Mouse (Mus musculus): ENCODE results near the gene Gm9817. TPM values are rescaled to one million over a fixed set of nuclear protein-coding genes. Genes with fewer than 3 reads are reported as not detected.

The Gm9817 gene
- total RNA-seq, 1 experiment, result 8.5 TPM

GRCm38 (mm10) chr13:45040741-45041140, 37.8 kb upstream of the Gm9817 start:
- TF ChIP-seq ZNF384 (IDR thresholded peaks at IDR 0.05; ENCODE audit: low read depth, low read length) (no peak), HCFC1 (IDR thresholded peaks at IDR 0.05; ENCODE audit: borderline replicate concordance, insufficient read depth, low read length) (no peak), ZC3H11A (IDR thresholded peaks at IDR 0.05; ENCODE audit: borderline replicate concordance, low read depth, low read length) (no peak), CHD2 (IDR thresholded peaks at IDR 0.05; ENCODE audit: low read depth, low read length) (no peak), MAFK (IDR thresholded peaks at IDR 0.05; ENCODE audit: insufficient read depth, low read depth, low read length) (no peak)
- no peaks in the 10 kb centered on the region for H3K36me3 ChIP-seq (ENCODE audit: control insufficient read depth, insufficient read depth, low read length, poor library complexity, severe bottlenecking)
- in situ Hi-C loops (cut with MboI; ENCODE audit: low sequenced_read_pairs in 2 of 2, unreplicated experiment in 2 of 2), result no loop called here
- H3K9me3 ChIP-seq (ENCODE audit: control insufficient read depth, insufficient read depth, low read depth, low read length), result no peaks in the 10 kb centered on the region
- DNase-seq (ENCODE audit: low read depth, low spot score), result no peak
- H3K4me1 ChIP-seq (ENCODE audit: control insufficient read depth in 2 of 2, insufficient read depth in 2 of 2, low read length in 2 of 2, poor library complexity in 1 of 2), result no peaks in the 10 kb centered on the region
- no peak overlapping the region for H3K4me3 ChIP-seq (ENCODE audit: insufficient read depth in 1 of 2, low read depth in 1 of 2, low read length in 2 of 2, poor library complexity in 1 of 2, severe bottlenecking in 1 of 2)
- H3K27ac ChIP-seq (ENCODE audit: insufficient read depth, low read depth, low read length, poor library complexity, severe bottlenecking), result no peak overlapping the region
- no peak overlapping the region for H3K9ac ChIP-seq (ENCODE audit: insufficient read depth, low read depth, low read length, poor library complexity, severe bottlenecking)

GRCm38 (mm10) chr13:45043466-45043865, 35.0 kb upstream of the Gm9817 start:
- Histone ChIP-seq H3K9ac (ENCODE audit: insufficient read depth, low read depth, low read length, poor library complexity, severe bottlenecking) (no peak overlapping the region), H3K27ac (ENCODE audit: insufficient read depth, low read depth, low read length, poor library complexity, severe bottlenecking) (no peak overlapping the region), H3K36me3 (ENCODE audit: control insufficient read depth, insufficient read depth, low read length, poor library complexity, severe bottlenecking) (no peaks in the 10 kb centered on the region), H3K9me3 (ENCODE audit: control insufficient read depth, insufficient read depth, low read depth, low read length) (no peaks in the 10 kb centered on the region), H3K4me1 (ENCODE audit: control insufficient read depth in 2 of 2, insufficient read depth in 2 of 2, low read length in 2 of 2, poor library complexity in 1 of 2) (no peaks in the 10 kb centered on the region), H3K4me3 (ENCODE audit: insufficient read depth in 1 of 2, low read depth in 1 of 2, low read length in 2 of 2, poor library complexity in 1 of 2, severe bottlenecking in 1 of 2) (no peak overlapping the region)
- in situ Hi-C loops (cut with MboI; ENCODE audit: low sequenced_read_pairs in 2 of 2, unreplicated experiment in 2 of 2), result no loop called here
- no peak for DNase-seq (ENCODE audit: low read depth, low spot score)
- TF ChIP-seq ZNF384 (IDR thresholded peaks at IDR 0.05; ENCODE audit: low read depth, low read length), result no peak
- TF ChIP-seq MAFK (IDR thresholded peaks at IDR 0.05; ENCODE audit: insufficient read depth, low read depth, low read length), result no peak
- TF ChIP-seq HCFC1 (IDR thresholded peaks at IDR 0.05; ENCODE audit: borderline replicate concordance, insufficient read depth, low read length), result no peak
- TF ChIP-seq ZC3H11A (IDR thresholded peaks at IDR 0.05; ENCODE audit: borderline replicate concordance, low read depth, low read length), result no peak
- no peak for TF ChIP-seq CHD2 (IDR thresholded peaks at IDR 0.05; ENCODE audit: low read depth, low read length)

- Histone ChIP-seq H3K9me3 (ENCODE audit: control insufficient read depth, insufficient read depth, low read depth, low read length) (no peaks in the 10 kb centered on the region), H3K36me3 (ENCODE audit: control insufficient read depth, insufficient read depth, low read length, poor library complexity, severe bottlenecking) (no peaks in the 10 kb centered on the region), H3K27ac (ENCODE audit: insufficient read depth, low read depth, low read length, poor library complexity, severe bottlenecking) (no peak overlapping the region), H3K9ac (ENCODE audit: insufficient read depth, low read depth, low read length, poor library complexity, severe bottlenecking) (no peak overlapping the region), H3K4me1 (ENCODE audit: control insufficient read depth in 2 of 2, insufficient read depth in 2 of 2, low read length in 2 of 2, poor library complexity in 1 of 2) (no peaks in the 10 kb centered on the region), H3K4me3 (ENCODE audit: insufficient read depth in 1 of 2, low read depth in 1 of 2, low read length in 2 of 2, poor library complexity in 1 of 2, severe bottlenecking in 1 of 2) (no peak overlapping the region)
- no peak for TF ChIP-seq ZC3H11A (IDR thresholded peaks at IDR 0.05; ENCODE audit: borderline replicate concordance, low read depth, low read length)
- no peak for TF ChIP-seq MAFK (IDR thresholded peaks at IDR 0.05; ENCODE audit: insufficient read depth, low read depth, low read length)
- no peak for TF ChIP-seq CHD2 (IDR thresholded peaks at IDR 0.05; ENCODE audit: low read depth, low read length)
- no peak for TF ChIP-seq HCFC1 (IDR thresholded peaks at IDR 0.05; ENCODE audit: borderline replicate concordance, insufficient read depth, low read length)
- DNase-seq (ENCODE audit: low read depth, low spot score), result no peak
- in situ Hi-C loops (cut with MboI; ENCODE audit: low sequenced_read_pairs in 2 of 2, unreplicated experiment in 2 of 2), result no loop called here
Observed at GRCm38 (mm10) chr13:45049261-45050020, 29.1 kb upstream of the Gm9817 start.

- DNase-seq (ENCODE audit: low read depth, low spot score), result no peak
- Histone ChIP-seq H3K36me3 (ENCODE audit: control insufficient read depth, insufficient read depth, low read length, poor library complexity, severe bottlenecking) (no peaks in the 10 kb centered on the region), H3K9me3 (ENCODE audit: control insufficient read depth, insufficient read depth, low read depth, low read length) (no peaks in the 10 kb centered on the region), H3K4me3 (ENCODE audit: insufficient read depth in 1 of 2, low read depth in 1 of 2, low read length in 2 of 2, poor library complexity in 1 of 2, severe bottlenecking in 1 of 2) (no peak overlapping the region), H3K9ac (ENCODE audit: insufficient read depth, low read depth, low read length, poor library complexity, severe bottlenecking) (no peak overlapping the region), H3K27ac (ENCODE audit: insufficient read depth, low read depth, low read length, poor library complexity, severe bottlenecking) (no peak overlapping the region), H3K4me1 (ENCODE audit: control insufficient read depth in 2 of 2, insufficient read depth in 2 of 2, low read length in 2 of 2, poor library complexity in 1 of 2) (no peaks in the 10 kb centered on the region)
- in situ Hi-C loops (cut with MboI; ENCODE audit: low sequenced_read_pairs in 2 of 2, unreplicated experiment in 2 of 2), result no loop called here
- TF ChIP-seq ZC3H11A (IDR thresholded peaks at IDR 0.05; ENCODE audit: borderline replicate concordance, low read depth, low read length) (no peak), HCFC1 (IDR thresholded peaks at IDR 0.05; ENCODE audit: borderline replicate concordance, insufficient read depth, low read length) (no peak)
Observed at GRCm38 (mm10) chr13:45052805-45053204, 25.7 kb upstream of the Gm9817 start.

- TF ChIP-seq HCFC1 (IDR thresholded peaks at IDR 0.05; ENCODE audit: borderline replicate concordance, insufficient read depth, low read length) (no peak), CHD2 (IDR thresholded peaks at IDR 0.05; ENCODE audit: low read depth, low read length) (no peak), ZC3H11A (IDR thresholded peaks at IDR 0.05; ENCODE audit: borderline replicate concordance, low read depth, low read length) (no peak)
- Histone ChIP-seq H3K9ac (ENCODE audit: insufficient read depth, low read depth, low read length, poor library complexity, severe bottlenecking) (no peak overlapping the region), H3K4me3 (ENCODE audit: insufficient read depth in 1 of 2, low read depth in 1 of 2, low read length in 2 of 2, poor library complexity in 1 of 2, severe bottlenecking in 1 of 2) (no peak overlapping the region), H3K27ac (ENCODE audit: insufficient read depth, low read depth, low read length, poor library complexity, severe bottlenecking) (no peak overlapping the region), H3K36me3 (ENCODE audit: control insufficient read depth, insufficient read depth, low read length, poor library complexity, severe bottlenecking) (no peaks in the 10 kb centered on the region), H3K4me1 (ENCODE audit: control insufficient read depth in 2 of 2, insufficient read depth in 2 of 2, low read length in 2 of 2, poor library complexity in 1 of 2) (no peaks in the 10 kb centered on the region), H3K9me3 (ENCODE audit: control insufficient read depth, insufficient read depth, low read depth, low read length) (no peaks in the 10 kb centered on the region)
- in situ Hi-C loops (cut with MboI; ENCODE audit: low sequenced_read_pairs in 2 of 2, unreplicated experiment in 2 of 2), result no loop called here
- no peak for DNase-seq (ENCODE audit: low read depth, low spot score)
Observed at GRCm38 (mm10) chr13:45053843-45054242, 24.6 kb upstream of the Gm9817 start.
